Mouse (Mus musculus) stomach, postnatal 0 days (tissue): ENCODE data around the gene Tas2r107. TPM values are rescaled to one million over a fixed set of nuclear protein-coding genes. Genes with fewer than 3 reads are reported as not detected.
"Not testable (repeated sequence)": the region's sequence is repeated elsewhere in the genome, so short reads cannot be mapped to it uniquely, and the experiment has no call there.

Experiments
- ATAC-seq: fragments of 200-750 bp; cut with Nextera tagmentation; 2 replicates; pipeline ENCODE4 v1.8.0; 2017; ENCODE audit not compliant: low FRiP score, low TSS enrichment
- DNase-seq: peaks from one replicate; pipeline ENCODE4 v3.0.0-alpha.2; 2016; ENCODE audit warnings: low spot score
- H3K27ac ChIP-seq: fragments of 300-500 bp; sonication (generic); replicated peaks from 2 replicates; pipeline ENCODE4 v1.5.1; 2014; ENCODE audit warnings: mild to moderate bottlenecking, control low read depth
- H3K27me3 ChIP-seq: fragments of 300-500 bp; sonication (generic); 2 replicates; pipeline ENCODE4 v1.6.1; 2014; ENCODE audit warnings: low read length; ENCODE audit not compliant: control insufficient read depth, insufficient read depth
- H3K36me3 ChIP-seq: fragments of 300-500 bp; sonication (generic); 2 replicates; pipeline ENCODE4 v1.6.1; 2014; ENCODE audit warnings: low read length, mixed read lengths; ENCODE audit not compliant: control insufficient read depth, insufficient read depth
- H3K4me1 ChIP-seq: fragments of 300-500 bp; sonication (generic); replicated peaks from 2 replicates; pipeline ENCODE4 v1.6.1; 2014; ENCODE audit warnings: antibody characterized with exemption; ENCODE audit not compliant: control insufficient read depth, insufficient read depth
- H3K4me2 ChIP-seq: fragments of 300-500 bp; sonication (generic); replicated peaks from 2 replicates; pipeline ENCODE4 v1.6.1; 2014; ENCODE audit warnings: low read depth, mild to moderate bottlenecking, control low read depth, moderate library complexity
- H3K4me3 ChIP-seq: fragments of 300-500 bp; sonication (generic); 2 replicates; pipeline ENCODE4 v1.5.1; 2014; ENCODE audit warnings: low read depth, low read length, control low read depth
- H3K9ac ChIP-seq: fragments of 300-500 bp; sonication (generic); 2 replicates; pipeline ENCODE4 v1.6.1; 2014; ENCODE audit warnings: mild to moderate bottlenecking, low read length, control low read depth, mixed read lengths
- H3K9me3 ChIP-seq: fragments of 300-500 bp; sonication (generic); 2 replicates; pipeline ENCODE4 v1.6.1; 2016; ENCODE audit warnings: low read length; ENCODE audit not compliant: control insufficient read depth
- CTCF ChIP-seq: IDR thresholded peaks from 2 replicates; pipeline ENCODE4 v1.5.1; 2016; ENCODE audit warnings: antibody characterized with exemption, low read depth, mild to moderate bottlenecking, moderate library complexity
- EP300 ChIP-seq: optimal IDR thresholded peaks from 2 replicates; pipeline ENCODE3; 2016; ENCODE audit warnings: antibody characterized with exemption
- WGBS: fragments of 180-500 bp; shearing (Covaris S2); extraction: QIAGEN DNeasy Blood & Tissue Kit; methylation state at CpG from one replicate; pipeline ENCODE4 v1.1.7; 2014; 5-methylcytosine and 5-hydroxymethylcytosine counted together
- polyA plus RNA-seq: library from polyadenylated mRNA; unstranded; fragments of >200 nt; fragmentation: Nextera tagmentation; extraction: Ambion mirVana; gene quantifications from 2 replicates; pipeline ENCODE4 v1.2.1, GENCODE M21; 2015

Gene Tas2r107
- polyA plus RNA-seq = not detected in 2 replicates

DNA sequence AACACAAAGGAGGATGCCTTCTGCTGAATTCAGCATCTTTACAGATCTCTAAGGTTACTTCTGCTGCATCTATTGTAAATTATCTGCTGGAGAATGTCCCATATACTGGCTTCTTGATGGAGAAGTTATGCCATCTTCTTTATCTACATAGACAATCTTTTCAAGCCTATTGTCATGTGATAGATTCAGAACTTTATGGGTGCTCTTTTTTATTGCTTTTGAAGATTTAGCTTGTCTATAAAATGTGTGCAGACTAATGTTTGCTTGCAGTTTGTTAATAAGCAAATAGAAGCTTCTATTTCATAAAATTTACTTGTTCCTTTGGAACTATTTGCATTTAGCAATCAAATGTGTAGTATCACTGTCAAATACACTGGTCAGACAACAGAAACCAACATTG is at the start of gene Tas2r107:
Gene Tas2r107, minus strand, starts transcription at position 101 of the 400 bp plus-strand sequence.
- TF ChIP-seq EP300 (no peak), CTCF (no peak)
- Histone ChIP-seq H3K36me3 (no peaks in the 10 kb centered on the region), H3K27me3 (no peaks in the 10 kb centered on the region), H3K4me2 (no peak within 1 kb of the TSS), H3K4me3 (no peak within 1 kb of the TSS), H3K27ac (no peak within 1 kb of the TSS), H3K9me3 (no peaks in the 10 kb centered on the region), H3K9ac (no peak within 1 kb of the TSS), H3K4me1 (no peaks in the 10 kb centered on the region)
- DNase-seq (no peak), ATAC-seq (no peak)

- Histone ChIP-seq H3K36me3 (no peaks in the 10 kb centered on the region), H3K4me2 (no peak within 1 kb of the TSS), H3K4me3 (no peak within 1 kb of the TSS), H3K4me1 (no peaks in the 10 kb centered on the region), H3K27me3 (no peaks in the 10 kb centered on the region), H3K27ac (no peak within 1 kb of the TSS), H3K9ac (no peak within 1 kb of the TSS), H3K9me3 (no peaks in the 10 kb centered on the region)
- TF ChIP-seq EP300 (no peak), CTCF (no peak)
- ATAC-seq (no peak), DNase-seq (no peak)
These were observed 30.0 kb upstream of the Tas2r107 start, which contains the start of gene Tas2r114 for GRCm38 (mm10) chr6:131689963-131690362. Tas2r114 (minus strand) TSS chr6:131690063.

DNA sequence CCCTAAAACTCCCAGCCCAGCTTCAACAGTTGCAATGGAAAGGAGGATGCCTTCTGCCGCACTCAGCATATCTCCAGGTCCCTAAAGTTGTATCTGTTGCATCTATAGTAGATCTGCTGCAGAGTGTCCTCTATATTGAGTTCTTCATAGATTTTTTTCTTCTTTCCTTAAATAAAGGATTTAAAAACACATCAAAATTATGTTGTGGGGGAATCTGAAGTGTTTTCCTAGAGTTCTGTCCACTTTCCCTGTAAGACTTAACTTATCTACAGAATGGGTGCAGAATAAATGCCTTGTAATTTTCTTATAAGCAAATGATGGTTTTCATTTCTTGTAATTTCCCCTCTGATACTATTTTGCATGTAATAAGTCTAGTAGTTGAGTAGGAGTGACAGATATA is 27.4 kb upstream of the Tas2r107 start, which contains the start of gene Tas2r105:
Gene Tas2r105, minus strand, starts transcription at position 101 of the 400 bp plus-strand sequence.
- H3K4me2 ChIP-seq = no peak within 1 kb of the TSS
- no peaks in the 10 kb centered on the region for H3K4me1 ChIP-seq
- H3K27me3 ChIP-seq = no peaks in the 10 kb centered on the region
- no peak within 1 kb of the TSS for H3K27ac ChIP-seq
- DNase-seq (no peak), ATAC-seq (no peak)
- no peaks in the 10 kb centered on the region for H3K36me3 ChIP-seq
- TF ChIP-seq EP300 = no peak
- TF ChIP-seq CTCF = no peak
- WGBS = 53% methylated on average over 1 of the region's 1 CpGs
- H3K9ac ChIP-seq = no peak within 1 kb of the TSS
- H3K9me3 ChIP-seq = no peaks in the 10 kb centered on the region
- no peak within 1 kb of the TSS for H3K4me3 ChIP-seq

DNA sequence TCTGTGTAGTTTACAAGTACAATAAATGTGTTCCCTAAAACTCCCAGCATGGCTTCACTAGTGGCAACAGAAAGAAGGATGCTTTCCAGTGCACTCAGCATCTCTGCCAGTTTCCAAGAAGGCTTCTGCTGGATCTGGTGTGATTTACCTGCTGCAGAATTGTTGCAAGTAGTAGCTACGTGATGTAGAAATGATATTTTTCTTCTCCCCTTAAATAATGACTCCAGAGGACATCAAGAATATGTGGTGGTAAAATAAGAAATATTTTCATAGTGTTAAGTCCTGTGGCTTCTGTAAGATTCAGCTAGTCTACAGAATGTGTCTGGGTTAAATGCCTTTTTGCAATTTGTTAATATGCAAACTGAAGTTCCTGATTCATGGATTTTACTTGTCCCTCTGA is 25.7 kb upstream of the Tas2r107 start, which contains the start of gene Tas2r104:
Gene Tas2r104, minus strand, starts transcription at position 101 of the 400 bp plus-strand sequence.
- 68% methylated on average over 1 of the region's 1 CpGs for WGBS
- H3K27me3 ChIP-seq = no peaks in the 10 kb centered on the region
- H3K9me3 ChIP-seq = no peaks in the 10 kb centered on the region
- H3K4me2 ChIP-seq = no peak within 1 kb of the TSS
- H3K36me3 ChIP-seq = no peaks in the 10 kb centered on the region
- no peak within 1 kb of the TSS for H3K27ac ChIP-seq
- H3K4me3 ChIP-seq = no peak within 1 kb of the TSS
- TF ChIP-seq EP300 (no peak), CTCF (no peak)
- ATAC-seq (no peak), DNase-seq (no peak)
- H3K4me1 ChIP-seq = no peaks in the 10 kb centered on the region
- H3K9ac ChIP-seq = no peak within 1 kb of the TSS

GRCm38 (mm10) chr6:131678786-131679185 is 18.8 kb upstream of the Tas2r107 start, which contains the start of gene Tas2r106:
Tas2r106 (minus strand) TSS chr6:131678886.
- Histone ChIP-seq H3K9me3 (no peaks in the 10 kb centered on the region), H3K36me3 (no peaks in the 10 kb centered on the region), H3K4me2 (no peak within 1 kb of the TSS), H3K9ac (no peak within 1 kb of the TSS), H3K27me3 (no peaks in the 10 kb centered on the region), H3K27ac (no peak within 1 kb of the TSS), H3K4me1 (no peaks in the 10 kb centered on the region), H3K4me3 (no peak within 1 kb of the TSS)
- DNase-seq (no peak), ATAC-seq (no peak)
- 70% methylated on average over 3 of the region's 3 CpGs for WGBS
- TF ChIP-seq EP300 (no peak), CTCF (no peak)

- Histone ChIP-seq H3K9ac (no peak within 1 kb of the TSS), H3K4me2 (no peak within 1 kb of the TSS), H3K36me3 (no peaks in the 10 kb centered on the region), H3K4me3 (no peak within 1 kb of the TSS), H3K27me3 (no peaks in the 10 kb centered on the region), H3K27ac (no peak within 1 kb of the TSS), H3K9me3 (no peaks in the 10 kb centered on the region), H3K4me1 (no peaks in the 10 kb centered on the region)
- TF ChIP-seq CTCF (no peak), EP300 (no peak)
- DNase-seq (no peak), ATAC-seq (no peak)
- WGBS = 79% methylated on average over 3 of the region's 3 CpGs
These were observed 29.1 kb downstream of the Tas2r107 start, which contains the start of gene Tas2r130 for GRCm38 (mm10) chr6:131630812-131631211. Tas2r130 (minus strand) TSS chr6:131630912.

- WGBS = 80% methylated on average over 1 of the region's 1 CpGs
- H3K27me3 ChIP-seq, H3K27ac ChIP-seq, H3K4me2 ChIP-seq, H3K4me1 ChIP-seq, H3K9me3 ChIP-seq, H3K9ac ChIP-seq, ATAC-seq, H3K36me3 ChIP-seq, DNase-seq, H3K4me3 ChIP-seq: not testable (repeated sequence)
These were observed 50.0 kb downstream of the Tas2r107 start for GRCm38 (mm10) chr6:131609956-131610355.
